Mouse (Mus musculus): Measurements from ENCODE around the gene Slc6a8.

The Slc6a8 gene

GRCm38 (mm10) chrX:73672879-73673618 lies at the start of gene Slc6a8:
Gene Slc6a8 (plus strand): TSS chrX:73673150.
- peak; percentile 22 to 40 for DNase-seq

GRCm38 (mm10) chrX:73626981-73627380 lies 46.0 kb upstream of the Slc6a8 start:
- DNase-seq, result no peak

DNA sequence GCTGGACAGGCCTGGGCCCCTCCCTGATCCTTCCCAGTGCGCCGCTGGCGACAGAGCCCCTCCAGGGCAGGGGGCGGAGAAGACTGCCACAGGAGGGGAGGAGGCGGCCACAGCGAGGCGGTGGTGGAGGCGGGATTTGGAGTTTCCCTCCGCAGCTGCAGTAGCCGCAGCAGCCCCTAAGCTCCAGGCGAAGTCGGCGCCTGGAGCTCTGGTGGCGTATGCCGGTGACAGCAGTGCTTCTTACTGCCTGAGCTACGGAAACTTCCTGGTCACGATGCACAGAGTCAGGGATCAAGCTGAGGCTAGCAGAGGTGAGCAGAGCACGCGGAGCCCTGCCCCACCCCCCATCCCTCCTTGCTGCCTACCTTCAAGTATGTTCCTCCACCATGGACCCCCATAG lies 37.5 kb upstream of the Slc6a8 start:
- DNase-seq, result no peak

DNA sequence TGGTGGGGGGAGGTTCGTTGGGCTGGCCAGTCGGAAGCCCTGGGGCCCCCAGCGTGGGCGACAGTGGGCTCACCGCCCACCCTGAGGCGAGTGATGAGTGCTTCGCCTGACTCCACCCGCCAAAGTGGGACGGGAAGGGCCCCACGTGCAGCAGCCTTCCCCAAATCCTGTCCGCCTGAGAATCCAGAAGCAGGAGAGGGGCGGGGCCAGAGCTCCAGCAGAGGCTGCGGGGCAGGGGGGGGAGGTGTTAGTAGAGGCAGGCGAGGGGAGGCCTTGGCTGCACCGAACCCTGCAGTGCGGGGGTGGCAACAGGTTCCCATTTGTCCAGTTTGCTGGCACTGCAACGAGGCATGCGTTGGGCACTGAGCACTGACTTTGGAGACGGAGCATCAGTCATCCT lies 35.5 kb upstream of the Slc6a8 start:
- DNase-seq, result no peak

- no peak for DNase-seq
Observed at GRCm38 (mm10) chrX:73639255-73639675, 33.7 kb upstream of the Slc6a8 start, which contains the start of gene Dusp9. Gene Dusp9 (plus strand): TSS chrX:73639419.

DNA sequence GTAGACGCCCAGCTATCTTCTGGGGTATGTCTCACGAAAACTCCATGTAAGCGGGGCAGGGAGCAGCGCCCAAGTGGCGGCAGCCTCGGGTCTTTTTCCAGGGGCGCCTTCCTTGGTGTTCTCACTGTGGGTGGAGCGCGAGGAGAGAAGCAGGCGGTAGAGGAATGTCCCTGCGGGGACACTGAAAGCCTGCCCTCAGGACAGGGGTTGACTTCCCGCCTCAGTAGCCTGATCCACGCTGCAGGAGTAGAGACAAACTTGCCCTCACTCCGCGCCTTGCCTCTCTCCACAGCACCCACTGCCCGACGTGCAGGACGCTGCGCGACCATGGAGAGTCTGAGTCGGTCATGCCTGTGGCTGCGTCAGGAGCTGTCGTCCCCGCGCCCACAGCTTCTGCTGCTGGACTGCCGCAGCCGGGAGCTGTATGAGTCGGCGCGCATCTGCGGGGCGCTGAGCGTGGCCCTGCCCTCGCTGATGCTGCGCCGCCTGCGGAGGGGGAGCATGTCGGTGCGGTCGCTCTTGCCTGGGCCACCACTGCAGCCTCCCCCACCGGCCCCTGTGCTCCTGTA lies 33.0 kb upstream of the Slc6a8 start:
- DNase-seq, result no peak

DNA sequence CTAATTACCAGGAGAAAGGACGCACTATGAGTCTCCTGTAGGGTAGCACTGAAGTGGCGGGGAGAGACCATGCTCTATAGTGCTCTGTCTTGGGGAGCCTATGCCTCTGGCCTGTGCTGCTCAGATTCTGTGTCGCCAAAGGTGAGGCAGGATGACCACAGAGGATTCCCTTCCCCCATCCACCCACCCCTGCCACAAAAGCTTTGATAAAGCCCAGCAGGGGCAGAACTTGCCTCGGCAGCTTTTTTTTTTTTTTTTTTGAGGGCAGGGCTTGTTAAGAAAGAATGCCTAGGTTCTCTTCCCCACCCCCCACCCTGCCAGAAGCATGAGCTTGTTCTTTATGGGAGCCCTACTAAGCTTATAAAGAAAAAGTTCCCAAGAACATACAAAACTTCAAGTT lies 27.8 kb upstream of the Slc6a8 start:
- no peak for DNase-seq

DNA sequence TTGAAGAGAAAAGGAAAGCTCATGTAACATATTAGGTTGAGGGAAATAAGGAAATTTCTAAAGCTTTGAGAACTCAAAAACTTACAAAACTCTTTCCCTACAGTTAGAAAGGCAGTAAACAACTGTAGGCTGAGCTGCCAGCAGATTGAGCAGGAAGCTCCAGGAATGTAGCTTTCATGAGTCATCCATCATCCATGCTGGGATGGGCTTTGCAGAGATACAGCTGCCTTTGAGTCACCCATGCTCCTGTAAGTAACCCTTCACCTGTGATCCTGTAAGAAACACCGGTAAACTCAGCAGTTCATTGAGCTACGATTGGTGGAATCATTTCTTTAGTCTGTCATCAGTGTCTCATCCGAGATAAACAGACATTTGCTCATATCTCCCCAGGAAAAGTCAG lies 22.1 kb upstream of the Slc6a8 start:
- no peak for DNase-seq

GRCm38 (mm10) chrX:73653392-73653791 lies 19.6 kb upstream of the Slc6a8 start:
- no peak for DNase-seq

GRCm38 (mm10) chrX:73654177-73654576 lies 18.8 kb upstream of the Slc6a8 start:
- peak; percentile 43 to 76 for DNase-seq

DNA sequence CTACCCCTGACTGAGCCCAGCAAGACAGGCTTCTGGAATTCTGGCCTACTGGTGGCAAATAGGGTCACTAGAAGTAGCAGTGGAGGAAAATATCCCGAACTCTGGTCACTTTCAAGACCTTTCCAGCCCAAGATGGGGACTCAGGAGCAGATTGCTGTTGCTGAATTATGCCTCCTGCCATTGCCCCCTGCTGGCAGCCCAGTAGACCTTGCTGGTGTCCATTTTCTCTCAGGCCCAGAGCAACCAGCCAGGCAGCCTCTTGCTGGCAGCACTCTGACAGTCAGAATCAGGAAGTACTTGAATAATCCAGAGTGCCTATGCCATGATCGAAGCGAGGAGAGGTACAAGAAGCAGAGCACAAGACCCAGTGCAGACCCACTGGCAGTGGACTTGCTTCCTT lies 17.4 kb upstream of the Slc6a8 start:
- DNase-seq, result peak; percentile 40 to 45

DNA sequence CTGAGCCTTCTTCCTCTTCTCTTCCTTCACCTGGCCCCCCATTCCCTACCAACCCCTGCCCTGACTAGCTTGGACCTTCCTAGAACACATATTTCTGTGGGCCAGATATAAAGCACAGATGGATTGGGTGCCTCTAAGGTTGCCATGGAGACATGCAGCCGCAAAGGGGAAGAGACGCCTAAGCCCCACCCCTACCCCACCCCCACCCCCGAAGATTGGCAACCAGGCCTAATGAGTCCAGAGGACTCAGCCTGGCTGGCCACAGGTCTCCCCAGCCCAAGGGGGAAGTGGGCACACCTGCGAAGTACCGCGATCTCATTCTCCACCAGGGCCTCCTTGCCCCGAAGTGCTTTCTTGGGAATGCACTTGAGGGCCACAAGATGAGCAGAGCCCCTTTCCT lies 14.6 kb upstream of the Slc6a8 start:
- no peak for DNase-seq

GRCm38 (mm10) chrX:73658936-73659574 lies 13.9 kb upstream of the Slc6a8 start:
- no peak for DNase-seq

GRCm38 (mm10) chrX:73659575-73660283 lies 13.2 kb upstream of the Slc6a8 start, which contains the start of gene Pnck:
Gene Pnck (minus strand): TSS chrX:73660117.
- DNase-seq, result no peak

- no peak for DNase-seq
Observed at GRCm38 (mm10) chrX:73660284-73660665, 12.7 kb upstream of the Slc6a8 start.

DNA sequence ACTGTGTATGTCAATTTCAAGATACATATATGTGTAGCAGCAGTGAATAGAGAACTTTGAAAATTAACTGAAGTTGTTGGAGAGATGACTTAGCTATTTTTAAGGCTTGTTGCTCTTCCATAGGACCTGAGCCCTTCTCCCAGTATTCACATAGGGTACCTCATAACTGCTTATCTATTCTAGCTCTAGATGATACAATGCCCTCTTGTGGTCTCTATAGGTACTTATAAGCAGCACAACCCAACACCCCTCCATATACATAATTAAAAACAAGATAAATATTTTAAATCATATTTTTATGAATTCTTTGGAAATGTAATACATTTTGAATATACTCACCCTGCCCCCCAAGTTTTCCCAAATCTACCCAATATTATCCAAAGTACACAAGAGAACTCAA lies 9.8 kb upstream of the Slc6a8 start:
- DNase-seq, result no peak

DNA sequence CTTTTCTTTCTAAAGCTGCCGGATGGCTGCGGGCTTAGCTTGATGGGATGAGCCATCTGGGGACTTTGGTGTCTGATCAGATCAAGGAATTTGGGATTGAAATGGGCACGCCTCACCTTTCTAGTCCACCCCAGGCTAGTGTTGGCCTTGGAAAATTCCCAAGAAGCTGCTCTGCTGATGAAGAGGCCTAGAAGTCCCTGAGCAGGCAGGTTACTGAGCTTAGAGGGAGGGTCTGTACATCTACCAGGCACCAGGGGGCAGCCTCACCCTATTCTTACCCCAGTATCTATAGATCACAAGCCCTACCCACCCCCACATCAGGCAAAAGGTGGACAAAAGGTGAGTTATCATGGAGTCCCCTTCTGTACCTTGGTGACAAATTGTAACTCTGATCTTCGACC lies 919 bp upstream of the Slc6a8 start:
- DNase-seq, result peak; percentile 69 to 76

GRCm38 (mm10) chrX:73673619-73673967 lies 643 bp downstream of the Slc6a8 start:
- DNase-seq, result no peak

- no peak for DNase-seq
Observed at GRCm38 (mm10) chrX:73673968-73674661, 1.2 kb downstream of the Slc6a8 start.

GRCm38 (mm10) chrX:73675231-73675630 lies 2.3 kb downstream of the Slc6a8 start:
- DNase-seq, result no peak

DNA sequence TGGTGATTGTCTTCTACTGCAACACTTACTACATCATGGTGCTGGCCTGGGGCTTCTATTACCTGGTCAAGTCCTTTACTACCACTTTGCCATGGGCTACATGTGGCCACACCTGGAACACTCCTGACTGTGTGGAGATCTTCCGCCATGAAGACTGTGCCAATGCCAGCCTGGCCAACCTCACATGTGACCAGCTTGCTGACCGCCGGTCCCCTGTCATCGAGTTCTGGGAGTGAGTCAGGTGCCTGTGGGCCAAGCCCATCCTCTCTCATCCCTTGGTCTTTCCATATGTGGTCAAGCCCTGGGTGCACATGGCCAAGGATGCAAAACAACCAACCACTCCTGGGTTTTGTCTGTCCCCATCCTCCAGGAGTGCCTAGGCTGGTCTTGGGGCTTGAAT lies 3.7 kb downstream of the Slc6a8 start:
- no peak for DNase-seq

DNA sequence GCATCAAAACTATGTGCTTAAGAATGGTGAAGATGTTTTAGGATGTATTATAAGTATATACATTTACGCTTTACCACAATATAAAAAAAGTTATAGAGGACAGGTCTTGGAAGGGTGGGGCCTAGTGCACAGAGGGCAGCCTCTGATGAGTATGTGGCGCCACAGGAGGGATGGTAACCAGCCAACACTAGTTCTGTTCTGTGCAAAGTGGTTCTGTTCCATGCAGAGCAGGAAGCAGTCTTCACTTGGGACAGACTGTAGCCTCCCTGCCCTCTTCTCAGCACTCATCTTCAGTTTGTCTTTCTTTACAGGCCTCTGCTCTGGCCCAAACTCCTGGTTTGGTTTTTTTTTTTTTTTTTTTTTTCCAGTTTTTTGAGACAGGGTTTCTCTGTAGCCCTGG lies 11.2 kb downstream of the Slc6a8 start:
- no peak for DNase-seq

- no peak for DNase-seq
Observed at GRCm38 (mm10) chrX:73684978-73685377, 12.0 kb downstream of the Slc6a8 start.

Measured in B cell, adult 2 months (primary cell).